Mouse (Mus musculus) embryonic facial prominence, embryonic 14.5 days (tissue): ENCODE results near the gene Pde10a. TPM values are rescaled to one million over a fixed set of nuclear protein-coding genes. Genes with fewer than 3 reads are reported as not detected.
A peak's percentile ranks its signal among the peaks of the same experiment; 100 is the strongest.

Experiments used
- ATAC-seq: fragments of 200-750 bp; cut with Nextera tagmentation; 2 replicates; pipeline ENCODE4 v1.8.0; 2017; ENCODE audit warnings: low read depth, moderate number of reproducible peaks, moderate TSS enrichment
- DNase-seq: peaks from one replicate; pipeline ENCODE4 v3.0.0-alpha.2; 2015; ENCODE audit warnings: low spot score
- H3K27ac ChIP-seq: fragments of 300-500 bp; sonication (generic); replicated peaks from 2 replicates; pipeline ENCODE4 v1.5.1; 2014; ENCODE audit warnings: low read depth, mild to moderate bottlenecking, low read length, moderate library complexity
- H3K27me3 ChIP-seq: fragments of 300-500 bp; sonication (generic); replicated peaks from 2 replicates; pipeline ENCODE4 v1.6.1; 2014; ENCODE audit warnings: low read length; ENCODE audit not compliant: control insufficient read depth, insufficient read depth
- H3K36me3 ChIP-seq: fragments of 300-500 bp; sonication (generic); 2 replicates; pipeline ENCODE4 v1.6.1; 2014; ENCODE audit warnings: low read length, mixed read lengths; ENCODE audit not compliant: control insufficient read depth, insufficient read depth
- H3K4me1 ChIP-seq: fragments of 300-500 bp; sonication (generic); 2 replicates; pipeline ENCODE4 v1.6.1; 2014; ENCODE audit warnings: antibody characterized with exemption, low read length; ENCODE audit not compliant: control insufficient read depth, insufficient read depth
- H3K4me2 ChIP-seq: fragments of 300-500 bp; sonication (generic); 2 replicates; pipeline ENCODE4 v1.6.1; 2014; ENCODE audit warnings: low read depth, mild to moderate bottlenecking, low read length, moderate library complexity, mixed read lengths
- H3K4me3 ChIP-seq: fragments of 300-500 bp; sonication (generic); 2 replicates; pipeline ENCODE4 v1.5.1; 2014; ENCODE audit warnings: low read depth, mild to moderate bottlenecking, low read length
- H3K9ac ChIP-seq: fragments of 300-500 bp; sonication (generic); 2 replicates; pipeline ENCODE4 v1.6.1; 2014; ENCODE audit warnings: low read depth, mild to moderate bottlenecking, low read length, moderate library complexity, mixed read lengths
- H3K9me3 ChIP-seq: fragments of 300-500 bp; sonication (generic); 2 replicates; pipeline ENCODE4 v1.6.1; 2016; ENCODE audit warnings: low read length; ENCODE audit not compliant: control insufficient read depth
- WGBS: fragments of 180-500 bp; shearing (Covaris S2); extraction: QIAGEN DNeasy Blood & Tissue Kit; methylation state at CpG from one replicate; pipeline ENCODE4 v1.1.7; 2014; 5-methylcytosine and 5-hydroxymethylcytosine counted together
- polyA plus RNA-seq: library from polyadenylated mRNA; unstranded; fragments of >200 nt; fragmentation: Nextera tagmentation; extraction: Ambion mirVana; gene quantifications from 2 replicates; pipeline ENCODE4 v1.2.1, GENCODE M21; 2014

Gene Pde10a
- polyA plus RNA-seq, 1 experiment from 2014 or later = 2.3 TPM

GRCm38 (mm10) chr17:8508305-8509141 is 16.6 kb upstream of the Pde10a start:
- Histone ChIP-seq H3K9ac (peak overlapping the region; percentile 50), H3K27me3 (no peaks in the 10 kb centered on the region), H3K4me3 (peak overlapping the region; percentile 28), H3K36me3 (no peaks in the 10 kb centered on the region), H3K27ac (peak overlapping the region; percentile 81), H3K4me2 (peak overlapping the region; percentile 58), H3K4me1 (peaks cover 27% of the 10 kb centered on the region), H3K9me3 (no peaks in the 10 kb centered on the region)
- 2% methylated on average over 10 of the region's 16 CpGs for WGBS
- DNase-seq (peak; percentile 92), ATAC-seq (peak; percentile 91)

- DNase-seq = no peak
- H3K27ac ChIP-seq = no peak overlapping the region
- no peak overlapping the region for H3K4me3 ChIP-seq
- no peak overlapping the region for H3K9ac ChIP-seq
- 0 out of 2 replicates have a peak, but pooled peaks cover 3% of the 10 kb centered on the region for H3K27me3 ChIP-seq
- H3K9me3 ChIP-seq = no peaks in the 10 kb centered on the region
- H3K4me2 ChIP-seq = no peak overlapping the region
- 77% methylated on average over 6 of the region's 6 CpGs for WGBS
- H3K4me1 ChIP-seq = 0 out of 2 replicates have a peak, but pooled peaks cover 4% of the 10 kb centered on the region
- ATAC-seq = no peak
- no peaks in the 10 kb centered on the region for H3K36me3 ChIP-seq
Measured at GRCm38 (mm10) chr17:8516006-8516405, 9.2 kb upstream of the Pde10a start.

GRCm38 (mm10) chr17:8523986-8524385 is 1.2 kb upstream of the Pde10a start:
- peak overlapping the region; percentile 54 for H3K9ac ChIP-seq
- H3K27me3 ChIP-seq = peaks cover 39% of the 10 kb centered on the region

GRCm38 (mm10) chr17:8524387-8525165 is 596 bp upstream of the Pde10a start:
- H3K4me3 ChIP-seq = peak overlapping the region; percentile 44
- no peak overlapping the region for H3K27ac ChIP-seq
- peak overlapping the region; percentile 54 for H3K9ac ChIP-seq
- H3K9me3 ChIP-seq = no peaks in the 10 kb centered on the region
- H3K36me3 ChIP-seq = no peaks in the 10 kb centered on the region
- peak overlapping the region; percentile 74 for H3K4me2 ChIP-seq
- peaks cover 39% of the 10 kb centered on the region for H3K27me3 ChIP-seq
- 2% methylated on average over 22 of the region's 45 CpGs for WGBS
- ATAC-seq (peak; percentile 91), DNase-seq (peak; percentile 92)
- peaks cover 11% of the 10 kb centered on the region for H3K4me1 ChIP-seq

More at GRCm38 (mm10) chr17:8523986-8524385, 1.2 kb upstream of the Pde10a start:
- WGBS = 12% methylated on average over 3 of the region's 3 CpGs
- H3K36me3 ChIP-seq = no peaks in the 10 kb centered on the region
- peak overlapping the region; percentile 74 for H3K4me2 ChIP-seq
- peak overlapping the region; percentile 44 for H3K4me3 ChIP-seq
- DNase-seq = no peak
- H3K9me3 ChIP-seq = no peaks in the 10 kb centered on the region
- no peak for ATAC-seq
- peaks cover 11% of the 10 kb centered on the region for H3K4me1 ChIP-seq
- no peak overlapping the region for H3K27ac ChIP-seq

- DNase-seq (no peak), ATAC-seq (no peak)
- H3K4me1 ChIP-seq = peaks cover 11% of the 10 kb centered on the region
- H3K27me3 ChIP-seq = peaks cover 36% of the 10 kb centered on the region
- H3K4me3 ChIP-seq = peak overlapping the region; percentile 44
- no peaks in the 10 kb centered on the region for H3K36me3 ChIP-seq
- H3K27ac ChIP-seq = no peak overlapping the region
- peak overlapping the region; percentile 54; the same call in 1 of the 2 replicates for H3K9ac ChIP-seq
- no peaks in the 10 kb centered on the region for H3K9me3 ChIP-seq
- 2% methylated on average over 21 of the region's 21 CpGs for WGBS
- H3K4me2 ChIP-seq = peak overlapping the region; percentile 74
Measured at GRCm38 (mm10) chr17:8525971-8526740, 984 bp downstream of the Pde10a start.

- Histone ChIP-seq H3K27ac (no peak overlapping the region), H3K4me3 (peak overlapping the region; percentile 44), H3K4me2 (peak overlapping the region; percentile 74), H3K36me3 (no peaks in the 10 kb centered on the region), H3K27me3 (peaks cover 36% of the 10 kb centered on the region), H3K9ac (no peak overlapping the region), H3K9me3 (no peaks in the 10 kb centered on the region), H3K4me1 (peaks cover 11% of the 10 kb centered on the region)
- WGBS = 10% methylated on average over 9 of the region's 9 CpGs
- DNase-seq (no peak), ATAC-seq (no peak)
Measured at GRCm38 (mm10) chr17:8526815-8527261, 1.7 kb downstream of the Pde10a start.

- H3K4me3 ChIP-seq = no peak overlapping the region
- H3K27me3 ChIP-seq = peaks cover 36% of the 10 kb centered on the region
- DNase-seq (no peak), ATAC-seq (no peak)
- no peaks in the 10 kb centered on the region for H3K36me3 ChIP-seq
- no peak overlapping the region for H3K9ac ChIP-seq
- H3K9me3 ChIP-seq = no peaks in the 10 kb centered on the region
- no peak overlapping the region for H3K4me2 ChIP-seq
- no peak overlapping the region for H3K27ac ChIP-seq
- WGBS = 78% methylated on average over 3 of the region's 3 CpGs
- H3K4me1 ChIP-seq = peaks cover 9% of the 10 kb centered on the region
Measured at GRCm38 (mm10) chr17:8528641-8529040, 3.5 kb downstream of the Pde10a start.

- DNase-seq (no peak), ATAC-seq (no peak)
- no peak overlapping the region for H3K4me2 ChIP-seq
- no peaks in the 10 kb centered on the region for H3K4me1 ChIP-seq
- no peaks in the 10 kb centered on the region for H3K36me3 ChIP-seq
- 73% methylated on average over 4 of the region's 4 CpGs for WGBS
- H3K27me3 ChIP-seq = no peaks in the 10 kb centered on the region
- no peak overlapping the region for H3K9ac ChIP-seq
- H3K27ac ChIP-seq = no peak overlapping the region
- no peak overlapping the region for H3K4me3 ChIP-seq
- H3K9me3 ChIP-seq = no peaks in the 10 kb centered on the region
Measured at GRCm38 (mm10) chr17:8532609-8533008, 7.4 kb downstream of the Pde10a start.
